Mouse (Mus musculus): ENCODE measurements at regions not wholly inside any gene's neighbourhood (a gene's known extent, or its start where the extent isn't known, plus 50 kb on each side); places are given as distances from the start of the nearest gene placed in this dataset.

DNA sequence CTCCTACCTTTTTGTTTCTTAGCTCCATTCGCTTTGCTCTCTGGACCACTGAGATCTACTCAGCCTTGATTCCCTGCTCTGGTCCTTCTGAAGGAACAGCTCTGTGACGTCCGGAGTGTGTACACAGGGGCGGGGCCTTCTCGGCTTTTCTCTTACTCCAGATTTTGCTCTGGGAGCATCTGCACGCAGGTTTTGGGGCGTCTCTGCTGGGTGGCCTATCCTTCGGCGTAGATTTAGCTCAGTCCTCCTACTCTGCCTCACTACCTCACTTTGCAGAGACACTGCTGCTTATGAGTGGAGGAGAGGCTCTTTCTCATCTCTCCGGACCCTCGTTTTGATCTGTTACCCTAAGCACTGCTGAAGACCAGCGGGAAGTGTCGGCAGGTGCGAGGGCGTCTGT lies 161.4 kb downstream of the Nucb2 start:
- ChIA-PET POLR2A (interaction anchor here in 1 of 4 experiments (1.4 kb wide), 1 partner anchor 10 kb away, joined by 4 read pairs; no protein-coding TSS in a partner anchor), CTCF (interaction anchor here in 1 of 4 experiments (1.4 kb wide), 1 partner anchor 36 kb away, joined by 5 read pairs; no protein-coding TSS in a partner anchor)

DNA sequence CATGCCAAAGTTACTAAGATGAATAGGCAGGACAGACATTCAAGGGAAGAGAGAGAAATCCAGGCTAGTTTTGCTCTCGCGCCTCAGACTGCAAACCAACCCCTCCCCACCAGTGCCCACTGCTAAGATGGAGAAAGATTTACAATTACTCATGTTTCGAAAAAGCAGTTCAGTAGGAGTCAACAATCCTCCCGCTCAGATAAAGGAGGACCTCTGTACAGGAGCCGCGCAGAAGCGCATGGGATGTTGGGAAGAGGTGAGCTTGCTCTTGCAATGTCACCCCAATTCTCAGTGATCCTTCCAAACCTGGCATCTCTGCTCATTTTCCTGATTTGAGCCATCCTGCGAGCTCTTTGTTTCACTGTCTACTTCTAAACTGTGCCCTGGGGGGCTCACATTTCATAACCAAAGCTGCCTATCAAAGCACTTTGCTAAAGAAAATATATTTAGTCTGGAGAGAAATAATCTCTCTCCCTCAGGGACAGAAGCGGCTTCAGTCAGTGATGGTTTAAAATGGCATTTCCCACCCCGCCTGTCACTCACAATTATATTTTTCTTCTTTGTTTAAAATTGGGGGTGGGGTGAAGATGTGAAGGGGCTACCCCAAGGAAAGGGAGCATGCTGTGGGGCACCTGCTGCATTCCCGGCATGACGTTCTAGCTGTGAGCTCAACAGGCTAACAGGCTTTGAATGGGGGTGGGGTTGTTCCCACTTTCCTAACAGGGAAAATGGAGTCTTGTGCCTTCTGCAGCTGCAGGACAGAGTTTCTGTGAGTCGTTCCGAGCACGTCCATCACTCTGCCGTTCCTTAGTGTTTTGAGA lies 170.2 kb downstream of the Nucb2 start:
- CTCF ChIA-PET: interaction anchor here in 1 of 4 experiments (1.3 kb wide), 1 partner anchor 66 kb away, joined by 9 read pairs; no protein-coding TSS in a partner anchor
- POLR2A ChIA-PET: interaction anchor here in 1 of 4 experiments (1.7 kb wide), 1 partner anchor 9 kb away, joined by 4 read pairs; no protein-coding TSS in a partner anchor

DNA sequence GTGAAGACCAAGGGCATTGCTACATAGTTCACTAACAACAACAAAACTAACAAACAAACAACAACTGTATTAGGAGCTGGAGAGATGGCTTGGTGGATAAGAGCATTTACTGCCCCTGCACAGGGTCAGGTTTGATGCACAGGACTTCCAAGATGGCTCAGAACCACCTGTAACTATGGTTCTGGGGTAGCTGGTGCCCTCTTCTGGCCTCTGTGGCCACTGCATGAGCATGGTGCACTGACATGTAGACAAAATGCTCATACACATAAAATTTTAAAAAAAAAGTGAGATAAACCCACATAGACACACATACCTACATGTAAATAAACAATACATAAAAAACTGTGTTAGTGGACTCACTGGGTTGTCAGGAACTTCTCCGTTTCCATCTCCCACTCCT lies 172.5 kb downstream of the Nucb2 start:
- CTCF ChIA-PET: interaction anchor here in 3 of 4 experiments (0.5 to 1.0 kb wide), 5 partner anchors 24 to 1037 kb away, joined by 3 to 5 read pairs (median 4); no protein-coding TSS in a partner anchor

DNA sequence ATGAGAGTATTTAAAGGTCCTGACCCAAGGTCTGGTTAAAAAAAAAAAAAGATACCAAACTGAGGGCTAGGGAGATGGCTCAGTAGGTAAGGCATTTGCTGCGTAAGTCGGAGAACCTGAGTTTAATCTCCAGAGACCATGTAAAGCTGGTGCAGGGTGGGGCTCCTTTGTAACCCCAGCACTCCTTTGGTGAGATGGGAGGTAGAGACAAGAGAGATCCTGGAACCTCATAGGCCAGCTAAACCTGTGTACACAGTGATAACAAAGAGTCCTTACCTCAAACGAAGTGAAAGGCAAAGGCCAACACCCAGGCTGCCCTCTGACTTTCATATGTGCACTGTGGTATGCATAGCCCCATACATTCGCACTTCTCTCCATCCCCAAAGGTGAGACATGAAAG lies 175.0 kb downstream of the Nucb2 start:
- CTCF ChIA-PET: no interaction called here

More for the DNA sequence above, 172.5 kb downstream of the Nucb2 start:
- POLR2A ChIA-PET: interaction anchor here in 2 of 4 experiments (0.7 kb wide), 2 partner anchors 23 to 413 kb away, joined by 3 to 4 read pairs; no protein-coding TSS in a partner anchor

DNA sequence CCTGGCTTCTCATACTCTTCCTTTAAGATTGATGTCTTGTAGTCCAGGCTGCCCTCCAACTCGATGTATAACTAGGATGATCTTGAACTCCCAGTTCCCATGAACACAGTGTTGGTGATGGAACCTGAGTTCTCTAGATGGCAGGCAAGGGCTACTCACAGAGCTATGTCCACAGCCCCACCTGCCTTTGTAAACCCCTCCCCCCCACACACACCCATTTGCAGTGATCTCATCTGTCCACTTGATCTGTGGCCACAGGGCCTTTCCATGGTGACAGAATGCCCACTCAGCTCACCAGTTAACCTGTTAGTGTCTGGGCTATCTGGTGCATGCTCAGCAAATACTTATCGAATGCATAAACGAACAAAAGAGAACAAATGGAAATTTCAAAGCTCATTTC lies 176.4 kb downstream of the Nucb2 start:
- CTCF ChIA-PET: interaction anchor here in 2 of 4 experiments (1.0 to 1.1 kb wide), 2 partner anchors 21 to 72 kb away, joined by 3 to 4 read pairs; no protein-coding TSS in a partner anchor
- POLR2A ChIA-PET: interaction anchor here in 1 of 4 experiments (0.6 kb wide), 1 partner anchor 138 kb away, joined by 3 read pairs; no protein-coding TSS in a partner anchor

More for the DNA sequence above, 175.0 kb downstream of the Nucb2 start:
- POLR2A ChIA-PET: no interaction called here

DNA sequence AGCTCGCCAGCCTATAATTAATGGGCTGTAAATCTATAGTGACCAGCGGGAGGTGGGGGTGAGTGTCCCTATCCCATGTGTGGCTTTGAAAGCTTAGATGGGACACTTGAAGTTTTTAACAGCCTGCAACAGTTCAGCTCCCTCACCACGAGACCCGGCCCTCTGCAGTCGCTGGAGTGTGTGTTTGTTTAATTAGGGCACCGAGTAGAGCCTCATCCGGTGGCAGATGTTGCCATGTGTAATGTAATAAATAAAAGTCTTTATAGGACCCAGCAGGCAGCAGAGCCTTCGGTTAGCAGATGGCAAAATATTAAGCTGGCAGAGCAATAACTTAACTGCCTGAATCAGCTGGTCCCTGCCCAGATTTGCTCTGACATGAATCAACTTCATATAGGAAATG lies 177.1 kb downstream of the Nucb2 start:
- POLR2A ChIA-PET: no interaction called here
- CTCF ChIA-PET: interaction anchor here in 1 of 4 experiments (1.1 kb wide), 1 partner anchor 20 kb away, joined by 3 read pairs; no protein-coding TSS in a partner anchor

DNA sequence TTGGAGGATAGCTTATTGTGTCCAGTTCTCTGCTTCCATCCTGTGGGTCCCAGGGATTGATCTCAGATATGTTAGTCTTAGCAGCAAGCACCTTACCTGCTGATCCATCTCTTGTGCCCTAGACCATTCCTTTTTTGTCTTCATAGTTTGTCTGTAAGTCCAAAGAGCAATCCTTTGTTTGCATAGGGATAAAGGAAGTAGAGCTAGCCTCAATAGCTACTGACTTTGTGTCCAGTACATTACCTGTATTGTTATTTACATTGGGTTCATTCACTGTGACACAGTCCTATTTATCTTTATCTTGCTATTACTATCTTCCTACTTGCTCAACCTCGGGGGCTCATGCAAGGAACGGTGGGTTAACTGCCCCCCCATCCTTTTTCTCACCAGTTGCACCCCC lies 196.2 kb downstream of the Nucb2 start:
- POLR2A ChIA-PET: no interaction called here
- CTCF ChIA-PET: interaction anchor here in 3 of 4 experiments (0.6 to 2.0 kb wide), 3 partner anchors 24 to 203 kb away, joined by 3 to 13 read pairs (median 5); no protein-coding TSS in a partner anchor

DNA sequence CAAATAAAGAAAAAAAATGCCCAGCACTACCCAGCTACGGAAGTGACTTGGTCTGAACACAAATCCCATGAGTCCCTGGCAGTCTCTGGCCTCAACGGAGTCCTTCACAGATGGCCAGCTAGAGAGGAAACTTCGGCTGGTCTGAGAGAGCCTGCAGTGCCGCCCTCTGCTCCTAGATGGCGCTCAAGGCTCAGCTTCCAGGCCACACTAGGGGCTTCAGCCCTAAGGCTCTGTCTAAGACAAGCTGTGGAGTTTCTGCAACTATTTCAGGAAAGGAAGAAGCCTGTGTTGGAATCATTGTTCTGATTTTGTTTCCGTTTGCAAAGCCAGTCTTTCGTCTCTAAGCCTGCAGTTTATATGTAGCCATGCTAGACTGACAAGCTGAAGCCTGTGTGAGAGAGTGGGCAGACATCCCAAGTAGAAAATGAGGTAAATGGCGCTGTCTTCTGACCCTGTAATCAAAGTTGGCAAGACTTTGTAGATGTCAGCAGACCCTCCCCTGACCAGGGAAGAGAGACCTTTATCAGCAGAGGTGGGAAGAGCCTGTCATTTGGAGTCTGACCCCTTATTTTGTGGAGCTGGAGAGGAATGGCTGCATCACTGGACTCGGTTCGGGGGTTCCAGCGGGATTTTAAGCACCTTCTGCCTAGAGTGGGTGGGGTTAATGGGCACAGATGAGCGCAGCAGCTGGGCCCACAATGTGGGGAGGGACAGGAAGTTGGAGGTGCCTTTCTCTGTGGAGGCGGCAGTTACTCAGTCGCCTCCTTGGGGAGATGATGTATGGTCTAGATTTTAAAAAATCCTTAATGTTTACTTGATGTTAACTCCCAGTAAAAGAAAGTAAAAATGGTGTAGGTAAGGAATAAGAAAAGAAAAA lies 197.5 kb downstream of the Nucb2 start:
- POLR2A ChIA-PET: no interaction called here
- CTCF ChIA-PET: interaction anchor here (0.5 to 2.3 kb wide), 40 partner anchors 10 to 1402 kb away, joined by 3 to 15 read pairs (median 4); no protein-coding TSS in a partner anchor

DNA sequence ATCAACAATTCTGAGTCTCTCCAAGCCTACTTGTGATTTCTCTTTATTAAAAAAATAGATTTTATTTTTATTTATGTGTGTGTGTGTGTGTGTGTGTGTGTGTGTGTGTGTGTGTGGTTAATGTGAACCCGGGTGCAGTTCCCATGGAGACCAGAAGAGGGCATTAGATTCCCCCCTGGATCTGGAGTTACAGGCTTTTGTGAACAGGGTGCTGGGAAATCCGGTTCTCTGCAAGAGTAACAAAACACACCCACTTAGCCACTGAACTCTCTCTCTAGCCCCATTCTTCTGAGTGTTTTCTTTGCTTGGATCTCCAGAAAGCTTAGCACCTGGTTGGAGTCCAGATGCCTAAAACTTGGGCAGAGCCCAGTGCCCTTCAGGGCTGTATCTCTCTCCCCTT lies 198.4 kb downstream of the Nucb2 start:
- ChIA-PET POLR2A (no interaction called here), CTCF (interaction anchor here in 2 of 4 experiments (1.2 to 2.3 kb wide), 4 partner anchors 9 to 482 kb away, joined by 3 to 15 read pairs (median 8); no protein-coding TSS in a partner anchor)

DNA sequence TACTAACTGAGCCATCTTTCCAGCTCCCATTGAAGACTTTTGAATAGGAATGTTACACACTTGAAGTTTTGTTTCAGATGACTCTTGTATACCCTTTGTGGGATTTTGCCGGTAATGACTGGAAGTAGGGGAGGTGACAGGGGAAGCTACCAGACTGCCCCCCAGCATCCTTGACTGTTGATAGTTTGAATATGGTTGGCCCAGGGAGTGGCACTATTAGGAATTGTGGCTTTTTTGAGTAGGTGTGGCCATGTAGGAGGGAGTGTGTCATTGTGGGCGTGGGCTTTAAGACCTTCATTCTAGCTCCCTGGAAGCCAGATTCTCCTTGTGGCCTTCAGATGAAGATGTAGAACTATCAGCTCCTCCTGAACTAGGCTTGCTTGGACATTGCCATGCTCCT lies 207.4 kb downstream of the Nucb2 start:
- POLR2A ChIA-PET: interaction anchor here in 1 of 4 experiments (0.6 kb wide), 1 partner anchor 13 kb away, joined by 5 read pairs; no protein-coding TSS in a partner anchor
- CTCF ChIA-PET: interaction anchor here in 2 of 4 experiments (0.6 to 1.2 kb wide), 2 partner anchors 10 to 103 kb away, joined by 7 to 12 read pairs; no protein-coding TSS in a partner anchor

DNA sequence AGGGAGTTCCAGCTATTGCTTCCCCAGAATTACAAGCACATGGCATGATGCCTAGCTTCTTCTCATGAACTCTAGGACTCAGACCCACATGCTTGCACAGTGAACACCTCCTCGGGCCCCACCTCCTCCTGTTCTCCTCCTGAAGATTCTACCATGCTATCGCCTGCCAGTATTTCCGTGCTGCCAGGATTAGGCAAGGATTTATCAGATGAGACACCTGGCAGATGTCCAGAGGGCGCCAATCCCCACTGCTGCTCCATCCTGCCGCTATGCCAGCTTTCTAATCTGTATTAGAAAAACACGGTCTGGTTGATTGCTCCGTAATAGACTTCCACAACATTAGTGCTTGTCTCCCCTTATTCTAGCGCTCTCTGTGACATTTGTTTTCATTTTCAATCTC lies 209.0 kb downstream of the Nucb2 start:
- CTCF ChIA-PET: no interaction called here
- POLR2A ChIA-PET: interaction anchor here in 1 of 4 experiments (0.6 kb wide), 1 partner anchor 13 kb away, joined by 3 read pairs; no protein-coding TSS in a partner anchor

DNA sequence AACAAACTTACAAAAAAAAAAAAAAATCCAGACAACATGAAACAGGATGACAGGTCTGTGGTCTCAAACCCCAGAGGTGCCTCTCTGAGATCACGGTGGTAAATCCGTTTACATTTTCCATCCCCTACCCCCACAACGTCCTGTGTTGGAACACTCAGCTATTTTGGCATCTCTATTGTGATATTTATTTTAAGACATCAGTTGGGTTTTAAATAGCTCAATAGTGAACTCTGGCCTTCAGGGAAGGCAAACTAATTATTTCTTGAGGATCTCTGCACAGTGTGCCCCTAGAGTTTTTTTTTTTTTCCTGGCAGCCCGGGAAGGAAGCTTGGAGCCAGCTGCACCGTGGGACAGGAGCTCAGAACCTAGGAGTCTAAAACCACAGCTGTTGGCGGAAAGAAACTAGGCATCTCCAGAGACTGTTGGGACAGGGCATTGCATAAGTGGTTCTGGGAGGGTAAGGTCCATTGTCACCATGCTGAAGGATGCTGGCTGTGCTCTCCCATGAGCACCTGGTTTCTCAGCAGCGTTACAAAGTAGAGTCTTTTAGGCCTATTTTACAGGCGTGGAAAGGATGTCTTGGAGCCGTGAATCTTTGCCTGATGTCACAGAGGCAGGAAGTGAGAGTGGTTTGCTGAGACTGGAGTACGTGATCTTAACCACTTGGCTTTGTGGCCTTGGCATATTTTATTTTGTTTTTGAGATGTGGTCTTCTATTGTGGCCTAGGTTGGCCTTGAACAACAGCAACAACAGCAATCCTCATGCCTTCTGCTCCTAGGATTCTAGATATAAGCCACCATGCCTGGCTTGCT lies 211.3 kb downstream of the Nucb2 start:
- CTCF ChIA-PET: interaction anchor here in 3 of 4 experiments (0.6 to 1.1 kb wide), 5 partner anchors 14 to 1950 kb away, joined by 3 read pairs; no protein-coding TSS in a partner anchor

DNA sequence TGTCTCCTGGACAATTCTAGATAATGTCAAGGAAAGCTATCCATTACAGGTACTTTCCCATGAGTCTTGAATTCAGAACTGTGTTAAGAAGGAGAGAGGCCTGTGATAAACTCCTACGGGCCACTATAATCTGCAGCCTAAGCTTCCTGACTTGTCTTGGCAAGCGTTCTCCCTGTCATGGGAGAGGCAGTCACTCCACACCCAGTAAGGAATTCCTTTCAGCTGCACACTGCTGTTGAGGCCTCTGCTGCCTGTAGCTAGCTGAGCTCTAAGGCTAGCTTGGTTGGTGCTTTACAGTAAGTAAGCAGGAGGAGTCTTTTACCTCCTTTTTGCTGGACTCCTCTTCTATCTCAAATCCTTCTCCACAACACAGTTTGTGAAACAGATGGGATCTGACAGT lies 224.2 kb downstream of the Nucb2 start:
- POLR2A ChIA-PET: interaction anchor here in 1 of 4 experiments (0.7 kb wide), 1 partner anchor 120 kb away, joined by 7 read pairs; no protein-coding TSS in a partner anchor
- CTCF ChIA-PET: interaction anchor here in 2 of 4 experiments (0.6 to 1.1 kb wide), 2 partner anchors 25 to 27 kb away, joined by 3 to 4 read pairs; no protein-coding TSS in a partner anchor

More for the DNA sequence above, 211.3 kb downstream of the Nucb2 start:
- POLR2A ChIA-PET: interaction anchor here in 1 of 4 experiments (0.6 kb wide), 3 partner anchors 9 to 1254 kb away, joined by 3 to 6 read pairs (median 3); no protein-coding TSS in a partner anchor

DNA sequence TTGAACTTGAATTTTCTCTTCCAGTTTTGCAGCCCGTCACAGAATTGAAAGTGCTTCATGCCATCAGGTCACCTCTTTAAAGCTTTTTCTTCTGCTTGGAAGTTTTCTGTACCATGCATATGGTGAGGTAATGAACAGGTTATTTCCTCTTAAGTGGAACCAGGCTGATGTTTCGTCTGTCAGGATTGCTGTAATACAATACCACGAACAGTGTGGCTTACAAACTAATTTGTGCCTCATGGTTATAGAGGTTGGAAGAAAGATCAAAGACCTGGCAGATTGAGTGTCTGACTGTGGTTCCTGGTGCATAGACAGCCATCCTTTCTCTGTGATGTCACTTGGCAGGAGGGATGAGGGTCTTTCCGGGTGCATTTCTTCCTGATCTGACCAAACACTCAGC lies 225.6 kb downstream of the Nucb2 start:
- POLR2A ChIA-PET: no interaction called here
- CTCF ChIA-PET: no interaction called here

DNA sequence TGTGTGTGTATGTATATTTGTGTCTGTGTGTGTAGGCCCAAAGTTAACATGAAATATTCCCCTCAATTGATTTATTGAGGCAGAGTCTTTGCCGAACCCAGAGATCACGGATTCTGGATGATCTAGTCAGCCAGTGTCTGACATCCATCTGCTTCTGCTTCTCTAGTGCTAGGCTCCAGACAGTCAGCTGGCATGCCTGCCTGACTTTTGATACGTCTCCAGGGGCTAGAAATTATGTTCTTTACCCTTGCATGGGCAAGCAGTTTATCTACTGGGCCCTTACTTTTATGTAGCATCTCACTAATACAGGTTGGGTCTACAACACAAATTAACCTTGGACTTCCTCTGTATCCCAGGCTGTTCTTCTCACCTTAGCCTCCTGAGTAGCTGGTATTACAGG lies 231.5 kb downstream of the Nucb2 start:
- POLR2A ChIA-PET: no interaction called here
- CTCF ChIA-PET: no interaction called here

DNA sequence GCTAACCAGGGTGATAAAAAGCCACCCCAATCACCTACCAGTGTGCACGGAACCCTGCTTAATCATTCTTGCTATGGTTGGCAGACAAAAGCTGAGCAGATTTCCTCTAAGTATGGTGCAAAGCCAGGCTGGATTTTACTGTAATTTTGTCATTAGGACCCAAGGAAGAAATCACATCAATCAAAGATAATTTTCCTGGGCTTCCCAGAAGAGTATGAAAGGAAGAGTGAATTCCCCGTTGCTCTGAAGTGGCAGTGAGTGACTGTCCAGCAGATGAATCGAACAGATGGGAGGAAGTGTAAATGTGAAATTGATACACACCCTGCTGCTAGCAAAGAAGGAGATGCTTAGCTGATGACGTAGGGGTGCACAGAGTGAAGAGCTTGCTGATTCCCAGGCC lies 232.2 kb downstream of the Nucb2 start:
- POLR2A ChIA-PET: no interaction called here
- CTCF ChIA-PET: no interaction called here

DNA sequence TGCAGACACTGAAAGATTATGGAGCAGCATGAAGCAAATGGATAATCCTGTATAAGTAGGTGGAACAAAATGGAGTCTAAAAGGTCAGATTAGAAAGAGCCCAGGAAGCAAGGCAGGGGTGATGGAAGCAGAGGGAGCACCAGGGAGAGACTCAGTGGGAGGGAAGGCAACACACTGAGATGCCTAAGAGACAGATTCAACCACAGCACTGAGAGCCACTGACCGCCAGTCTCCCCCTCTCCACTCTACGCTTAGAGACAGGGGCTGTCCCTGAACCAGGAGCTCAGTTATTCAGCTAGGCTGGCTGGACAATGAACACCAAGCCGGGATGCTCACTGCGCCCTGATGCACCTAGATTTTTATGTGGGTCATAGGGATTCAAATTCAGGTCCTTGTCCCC lies 233.8 kb downstream of the Nucb2 start:
- CTCF ChIA-PET: no interaction called here
- POLR2A ChIA-PET: interaction anchor here in 1 of 4 experiments (0.6 kb wide), 1 partner anchor 14 kb away, joined by 3 read pairs; no protein-coding TSS in a partner anchor

DNA sequence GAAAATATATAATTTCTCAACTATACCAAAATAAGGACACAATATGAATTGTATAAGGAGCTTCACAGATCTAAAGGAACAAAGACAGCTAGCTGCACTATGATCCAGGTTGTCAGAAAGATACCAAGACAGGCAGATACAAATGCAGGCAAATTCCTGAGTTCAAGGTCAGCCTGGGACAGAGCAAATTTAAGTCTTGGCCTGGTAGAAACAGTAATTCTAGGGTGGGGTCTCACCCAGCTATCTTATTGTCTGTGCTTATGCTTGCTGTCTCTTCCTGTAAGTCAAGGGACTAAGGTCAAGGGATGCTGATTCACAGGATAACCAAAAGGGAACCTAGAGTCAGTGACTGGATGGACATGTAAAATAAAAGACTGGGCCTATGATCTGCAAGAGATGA lies 250.4 kb downstream of the Nucb2 start:
- POLR2A ChIA-PET: interaction anchor here in 3 of 4 experiments (1.0 to 1.6 kb wide), 3 partner anchors 9 to 10 kb away, joined by 3 to 9 read pairs (median 5); no protein-coding TSS in a partner anchor
- CTCF ChIA-PET: interaction anchor here in 2 of 4 experiments (0.9 to 1.3 kb wide), 2 partner anchors 9 to 11 kb away, joined by 4 to 6 read pairs; no protein-coding TSS in a partner anchor

Data from embryonic stem cell, embryonic (primary cell).